Mouse (Mus musculus) midbrain, embryonic 15.5 days (tissue): ENCODE data around the gene Mgat4a. TPM values are rescaled to one million over a fixed set of nuclear protein-coding genes. Genes with fewer than 3 reads are reported as not detected.
"Not testable (repeated sequence)": the region's sequence is repeated elsewhere in the genome, so short reads cannot be mapped to it uniquely, and the experiment has no call there.

Source experiments
- ATAC-seq: fragments of 200-750 bp; cut with Nextera tagmentation; replicated peaks from 2 replicates; pipeline ENCODE4 v1.8.0; 2017; ENCODE audit warnings: moderate TSS enrichment
- H3K27ac ChIP-seq: fragments of 300-500 bp; sonication (generic); 2 replicates; pipeline ENCODE4 v1.5.1; 2015; ENCODE audit warnings: mild to moderate bottlenecking, inconsistent platforms
- H3K27me3 ChIP-seq: fragments of 300-500 bp; sonication (generic); replicated peaks from 2 replicates; pipeline ENCODE4 v1.6.1; 2015; ENCODE audit warnings: inconsistent platforms
- H3K36me3 ChIP-seq: fragments of 300-500 bp; sonication (generic); replicated peaks from 2 replicates; pipeline ENCODE4 v1.6.1; 2015; ENCODE audit warnings: inconsistent platforms
- H3K4me1 ChIP-seq: fragments of 300-500 bp; sonication (generic); 2 replicates; pipeline ENCODE4 v1.6.1; 2015; ENCODE audit warnings: inconsistent platforms
- H3K4me2 ChIP-seq: fragments of 300-500 bp; sonication (generic); 2 replicates; pipeline ENCODE4 v1.6.1; 2015; ENCODE audit warnings: inconsistent platforms, mild to moderate bottlenecking, moderate library complexity
- H3K4me3 ChIP-seq: fragments of 300-500 bp; sonication (generic); 2 replicates; pipeline ENCODE4 v1.5.1; 2015; ENCODE audit warnings: mild to moderate bottlenecking, inconsistent platforms
- H3K9ac ChIP-seq: fragments of 300-500 bp; sonication (generic); 2 replicates; pipeline ENCODE4 v1.6.1; 2015; ENCODE audit warnings: mild to moderate bottlenecking, inconsistent platforms
- H3K9me3 ChIP-seq: fragments of 300-500 bp; sonication (generic); 2 replicates; pipeline ENCODE4 v1.6.1; 2016; ENCODE audit warnings: inconsistent platforms
- WGBS: fragments of 180-500 bp; shearing (Covaris S2); methylation state at CpG from one replicate; pipeline ENCODE4 v1.1.7; 2015; ENCODE audit warnings: mixed read lengths; 5-methylcytosine and 5-hydroxymethylcytosine counted together
- polyA plus RNA-seq: library from polyadenylated mRNA; unstranded; fragments of >200 nt; fragmentation: Nextera tagmentation; extraction: Ambion mirVana; gene quantifications from 2 replicates; pipeline ENCODE4 v1.2.1, GENCODE M21; 2015

The Mgat4a gene
- polyA plus RNA-seq, 1 experiment from 2014 or later: 11.9 TPM

DNA sequence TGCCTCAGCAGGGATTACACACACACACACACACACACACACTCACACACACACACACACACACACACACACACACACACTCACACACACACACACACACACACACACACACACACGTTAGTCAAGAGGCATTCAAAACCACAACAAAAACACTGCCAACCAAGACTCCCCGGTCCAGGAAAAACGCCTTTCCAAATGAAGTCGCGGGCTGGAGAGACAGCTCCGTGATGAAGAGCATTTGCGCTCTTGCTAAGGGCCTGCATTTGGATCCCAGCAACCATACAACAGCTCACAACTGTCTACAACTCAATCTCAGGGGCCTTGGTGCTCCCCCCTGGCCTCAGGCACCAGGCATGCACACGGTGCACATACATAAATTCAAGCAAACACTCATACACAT lies 10.8 kb downstream of the Mgat4a start:
- ATAC-seq: no peak
- H3K27ac ChIP-seq: 0 out of 2 replicates have a peak overlapping the region, but pooled peaks have one; percentile 34
- 67% methylated on average over 8 of the region's 8 CpGs for WGBS

DNA sequence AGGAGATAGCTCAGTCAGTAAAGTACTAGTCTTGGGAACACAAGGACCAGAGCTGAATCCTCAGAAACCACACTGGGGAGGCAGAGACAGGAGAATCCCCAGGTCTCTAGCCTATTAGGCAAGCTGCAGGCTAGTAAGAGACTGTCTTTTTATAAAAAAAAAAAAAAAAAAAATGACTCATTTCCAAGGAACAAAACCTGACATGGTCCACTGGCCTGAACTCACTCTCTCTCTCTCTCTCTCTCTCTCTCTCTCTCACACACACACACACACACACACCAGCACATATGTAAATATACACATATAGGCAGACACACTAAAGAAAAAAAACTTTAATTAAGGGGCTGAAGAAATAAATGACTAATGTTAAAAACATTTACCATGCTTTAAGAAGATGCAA lies 14.6 kb downstream of the Mgat4a start:
- Histone ChIP-seq H3K9ac (no peak overlapping the region), H3K4me2 (no peak overlapping the region), H3K27me3 (no peaks in the 10 kb centered on the region), H3K27ac (no peak overlapping the region), H3K4me3 (no peak overlapping the region), H3K9me3 (no peaks in the 10 kb centered on the region), H3K36me3 (no peaks in the 10 kb centered on the region), H3K4me1 (0 out of 2 replicates have a peak, but pooled peaks cover 3% of the 10 kb centered on the region)
- ATAC-seq: no peak

More for the DNA sequence above, 10.8 kb downstream of the Mgat4a start:
- Histone ChIP-seq H3K4me2 (no peak overlapping the region), H3K4me3 (no peak overlapping the region), H3K9ac (no peak overlapping the region), H3K27me3 (no peaks in the 10 kb centered on the region), H3K4me1 (0 out of 2 replicates have a peak, but pooled peaks cover 6% of the 10 kb centered on the region), H3K36me3 (no peaks in the 10 kb centered on the region), H3K9me3 (no peaks in the 10 kb centered on the region)

DNA sequence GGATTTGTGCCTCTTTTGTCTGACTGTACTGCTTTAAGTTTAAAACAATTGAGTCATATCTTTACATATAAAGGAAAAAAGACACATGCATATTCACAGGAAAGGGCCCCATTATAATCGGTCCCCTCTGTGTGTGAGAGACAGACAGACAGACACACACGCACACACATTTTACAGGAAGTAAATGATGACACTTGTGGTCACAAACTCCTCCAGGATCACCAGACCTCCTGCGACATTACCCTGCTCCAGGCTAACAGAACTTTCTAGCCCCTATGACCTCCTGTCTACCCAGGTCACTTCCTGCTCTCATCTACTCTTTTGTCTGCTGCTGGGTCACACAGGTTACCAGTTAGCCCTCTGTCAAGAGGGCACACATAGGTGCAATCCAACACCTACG lies 16.1 kb downstream of the Mgat4a start:
- ATAC-seq: no peak

DNA sequence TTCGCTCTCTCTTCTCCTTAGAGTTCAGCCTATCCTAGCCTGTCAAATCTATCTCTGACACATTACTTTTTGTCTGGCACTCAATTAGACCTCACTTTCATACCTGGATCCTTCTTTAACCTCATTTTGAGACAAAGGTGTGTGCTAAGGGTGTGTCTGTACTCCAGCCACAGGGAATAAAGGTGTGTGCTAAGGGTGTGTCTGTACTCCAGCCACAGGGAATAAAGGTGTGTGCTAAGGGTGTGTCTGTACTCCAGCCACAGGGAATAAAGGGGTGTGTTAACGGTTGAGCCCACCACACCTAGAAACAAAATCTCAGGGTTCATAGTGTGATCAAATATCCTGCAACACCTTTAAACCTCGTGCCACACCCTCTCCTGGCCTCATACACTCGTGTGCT lies 16.7 kb downstream of the Mgat4a start:
- not testable (repeated sequence) for H3K4me2 ChIP-seq, H3K4me1 ChIP-seq, H3K9ac ChIP-seq, H3K27ac ChIP-seq, H3K27me3 ChIP-seq, H3K9me3 ChIP-seq, ATAC-seq, H3K4me3 ChIP-seq, H3K36me3 ChIP-seq
- 93% methylated on average over 4 of the region's 4 CpGs for WGBS

More for the DNA sequence above, 16.1 kb downstream of the Mgat4a start:
- Histone ChIP-seq H3K4me1 (no peaks in the 10 kb centered on the region), H3K9ac (no peak overlapping the region), H3K4me3 (no peak overlapping the region), H3K27ac (no peak overlapping the region), H3K27me3 (no peaks in the 10 kb centered on the region), H3K36me3 (no peaks in the 10 kb centered on the region), H3K9me3 (no peaks in the 10 kb centered on the region), H3K4me2 (no peak overlapping the region)
- WGBS: 90% methylated on average over 4 of the region's 4 CpGs

DNA sequence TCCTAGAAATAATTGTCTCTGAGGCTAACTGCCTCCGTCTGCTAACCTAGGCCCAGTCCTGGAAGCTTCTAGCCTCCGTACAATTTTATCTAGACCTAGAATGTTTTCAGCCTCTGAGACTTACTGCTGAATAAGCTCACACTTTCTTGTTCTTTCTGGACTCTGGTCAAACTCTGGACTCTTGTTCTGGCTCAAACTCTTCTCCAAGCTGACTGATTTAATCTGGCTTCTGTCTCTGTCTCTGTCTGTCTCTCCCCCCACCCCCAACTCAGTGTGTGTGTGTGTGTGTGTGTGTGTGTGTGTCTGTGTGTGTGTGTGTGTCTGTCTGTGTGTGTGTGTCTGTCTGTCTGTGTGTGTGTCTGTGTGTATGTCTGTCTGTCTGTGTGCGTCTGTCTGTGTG lies 17.3 kb downstream of the Mgat4a start:
- H3K9ac ChIP-seq, H3K4me1 ChIP-seq, H3K36me3 ChIP-seq, H3K27me3 ChIP-seq, H3K4me2 ChIP-seq, H3K4me3 ChIP-seq, H3K9me3 ChIP-seq, ATAC-seq, H3K27ac ChIP-seq: not testable (repeated sequence)
- WGBS: 95% methylated on average over 3 of the region's 3 CpGs

DNA sequence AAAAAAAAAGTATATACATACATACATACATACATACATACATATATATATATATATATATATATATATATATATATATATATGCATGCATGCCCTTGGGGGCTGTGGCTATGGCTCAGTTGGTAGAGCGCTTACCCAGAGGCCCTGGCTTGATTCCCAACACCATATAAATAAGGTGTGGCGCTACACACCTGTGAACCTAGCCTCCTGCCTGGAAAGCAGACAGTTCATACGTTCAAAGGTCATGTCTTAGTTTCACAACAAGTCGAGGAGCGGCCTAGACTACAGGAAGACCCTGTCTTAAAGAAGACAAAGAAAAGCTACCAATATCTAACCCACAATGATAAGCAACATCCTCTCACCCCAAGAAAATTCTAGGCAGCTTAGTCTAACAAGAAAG lies 18.7 kb downstream of the Mgat4a start:
- Histone ChIP-seq H3K9ac (no peak overlapping the region), H3K9me3 (no peaks in the 10 kb centered on the region), H3K36me3 (no peaks in the 10 kb centered on the region), H3K27ac (no peak overlapping the region), H3K4me1 (no peaks in the 10 kb centered on the region), H3K4me3 (no peak overlapping the region), H3K27me3 (no peaks in the 10 kb centered on the region), H3K4me2 (no peak overlapping the region)
- no peak for ATAC-seq
- 93% methylated on average over 5 of the region's 5 CpGs for WGBS

DNA sequence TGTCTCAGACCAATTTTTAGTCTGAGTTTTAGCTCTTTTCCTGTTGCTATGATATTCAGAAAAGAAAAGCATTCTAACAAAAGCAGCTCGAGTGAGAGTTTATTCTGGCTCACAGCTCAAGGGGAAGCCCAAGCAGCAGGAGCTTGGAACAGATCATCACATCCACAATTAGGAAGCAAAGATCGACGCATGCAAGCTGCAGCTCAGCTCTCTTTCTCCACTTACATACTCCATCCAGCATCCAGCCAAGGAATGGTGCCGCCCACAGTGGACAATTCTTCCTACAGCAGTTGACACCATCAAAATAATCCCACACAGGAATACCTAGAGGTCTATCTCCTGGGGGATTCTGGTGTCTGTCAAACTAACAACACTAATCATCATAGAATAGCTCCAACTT lies 22.0 kb downstream of the Mgat4a start:
- Histone ChIP-seq H3K9ac (no peak overlapping the region), H3K27me3 (no peaks in the 10 kb centered on the region), H3K27ac (no peak overlapping the region), H3K36me3 (no peaks in the 10 kb centered on the region), H3K4me2 (no peak overlapping the region), H3K4me3 (no peak overlapping the region), H3K4me1 (no peaks in the 10 kb centered on the region), H3K9me3 (no peaks in the 10 kb centered on the region)
- 91% methylated on average over 4 of the region's 4 CpGs for WGBS
- no peak for ATAC-seq

DNA sequence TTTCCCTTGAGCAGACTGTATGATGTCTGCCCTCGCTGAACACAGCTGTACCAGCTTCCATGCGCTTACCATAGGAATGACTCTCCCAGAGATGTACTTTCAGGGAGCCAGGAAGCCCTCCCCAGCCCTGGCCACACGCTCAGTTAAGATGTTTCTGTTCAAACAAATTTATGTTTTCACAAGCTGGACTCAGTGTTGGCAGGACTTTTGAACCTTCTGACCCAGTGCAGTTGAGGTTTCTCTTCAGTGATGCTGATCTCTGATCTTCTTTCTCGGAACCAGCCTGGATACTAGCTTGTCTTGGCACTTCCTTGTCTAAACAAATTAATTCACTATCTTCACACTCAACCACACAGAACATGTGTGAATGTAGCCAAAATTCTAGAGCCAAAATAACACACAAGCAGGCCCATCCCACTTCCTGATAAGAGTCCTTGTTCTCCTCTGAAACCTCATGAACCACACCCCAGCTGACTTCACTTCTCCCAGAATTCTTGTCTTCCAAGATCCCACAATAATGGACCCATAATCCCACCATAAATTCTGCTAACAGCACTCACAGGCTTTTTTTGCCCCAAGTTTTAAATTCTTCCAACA lies 22.6 kb downstream of the Mgat4a start:
- H3K4me1 ChIP-seq: peaks cover 3% of the 10 kb centered on the region
- H3K9me3 ChIP-seq: no peaks in the 10 kb centered on the region
- no peaks in the 10 kb centered on the region for H3K36me3 ChIP-seq
- no peak overlapping the region for H3K4me2 ChIP-seq
- 82% methylated on average over 4 of the region's 4 CpGs for WGBS
- H3K27ac ChIP-seq: no peak overlapping the region
- ATAC-seq: no peak
- no peak overlapping the region for H3K4me3 ChIP-seq
- H3K9ac ChIP-seq: no peak overlapping the region
- H3K27me3 ChIP-seq: no peaks in the 10 kb centered on the region

DNA sequence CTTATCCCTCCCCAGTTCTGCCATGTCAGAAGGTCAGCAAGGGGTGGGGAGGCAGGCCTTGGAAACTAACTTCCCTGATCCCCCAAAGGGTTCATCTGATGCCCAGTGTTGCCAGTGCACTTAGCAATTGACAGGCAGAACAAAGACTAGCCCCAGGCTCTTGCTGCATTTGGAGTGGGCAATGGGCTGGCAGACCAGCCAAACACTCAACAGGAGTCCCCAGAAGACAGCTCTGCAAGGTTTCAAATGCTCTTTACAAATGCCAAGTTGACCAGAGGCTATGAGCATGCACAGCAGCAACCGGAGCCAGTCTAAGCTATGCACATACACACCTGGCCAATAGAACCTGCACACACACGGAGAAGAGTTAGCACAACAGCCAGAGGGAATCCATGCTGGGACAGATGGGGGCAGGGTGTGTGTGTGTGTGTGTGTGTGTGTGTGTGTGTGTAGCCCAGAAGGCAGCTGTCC lies 27.8 kb downstream of the Mgat4a start:
- H3K4me3 ChIP-seq: no peak overlapping the region
- H3K4me2 ChIP-seq: no peak overlapping the region
- H3K36me3 ChIP-seq: no peaks in the 10 kb centered on the region
- no peaks in the 10 kb centered on the region for H3K9me3 ChIP-seq
- peaks cover 20% of the 10 kb centered on the region for H3K4me1 ChIP-seq
- H3K9ac ChIP-seq: no peak overlapping the region
- peak overlapping the region; percentile 65 for H3K27ac ChIP-seq
- H3K27me3 ChIP-seq: no peaks in the 10 kb centered on the region
- WGBS: 66% methylated on average over 2 of the region's 2 CpGs
- ATAC-seq: peak; percentile 58; the same call in 1 of the 2 replicates

DNA sequence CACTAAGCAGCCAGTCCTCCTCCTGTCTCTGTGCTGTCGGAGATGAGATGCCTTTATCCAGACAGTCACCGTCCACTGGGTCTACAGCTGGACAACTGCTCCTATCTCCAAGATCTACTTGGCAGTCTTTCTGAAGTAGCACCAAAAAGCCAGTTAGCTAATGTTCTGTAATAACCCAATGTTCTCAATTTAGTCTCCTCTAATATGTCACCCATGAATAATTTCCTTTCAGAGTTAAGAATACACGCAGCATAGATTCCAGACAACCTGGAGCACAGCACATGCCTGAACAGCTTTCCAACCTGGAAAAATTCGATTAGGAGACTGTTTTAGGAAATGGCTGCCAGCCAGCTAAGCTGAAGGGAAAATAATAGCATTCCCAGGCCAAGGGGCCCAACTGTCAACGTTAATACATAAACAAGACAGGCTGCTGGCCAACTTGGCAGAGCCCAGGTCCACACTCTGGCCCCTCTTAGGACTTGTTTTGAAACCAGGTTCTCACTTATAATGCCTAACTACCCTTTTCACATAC lies 28.6 kb downstream of the Mgat4a start:
- Histone ChIP-seq H3K4me2 (no peak overlapping the region), H3K9me3 (no peaks in the 10 kb centered on the region), H3K4me1 (peaks cover 20% of the 10 kb centered on the region), H3K27ac (peak overlapping the region; percentile 65), H3K36me3 (no peaks in the 10 kb centered on the region), H3K27me3 (no peaks in the 10 kb centered on the region), H3K4me3 (no peak overlapping the region), H3K9ac (no peak overlapping the region)
- WGBS: 29% methylated on average over 5 of the region's 5 CpGs
- ATAC-seq: 0 out of 2 replicates have a peak, but pooled peaks have one; percentile 49

DNA sequence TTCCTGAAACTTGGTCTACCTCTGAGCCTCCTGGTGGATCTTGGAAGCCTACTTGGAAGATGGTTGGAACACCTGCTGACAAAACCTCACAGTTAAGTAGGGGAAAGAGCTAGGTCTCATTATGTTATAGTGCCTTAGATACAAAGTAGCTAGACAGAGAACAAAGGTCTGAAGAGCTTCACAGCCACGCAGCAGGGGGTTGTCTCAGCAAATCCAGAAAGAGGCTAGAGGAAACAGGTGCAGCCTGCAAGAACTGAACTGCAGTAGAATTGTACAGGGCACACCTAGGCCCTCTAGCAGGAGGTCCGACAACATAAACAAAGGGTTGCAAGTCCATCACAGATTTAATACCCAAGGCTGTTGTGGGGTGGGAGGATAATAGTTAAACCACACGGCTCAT lies 30.6 kb downstream of the Mgat4a start:
- Histone ChIP-seq H3K27ac (no peak overlapping the region), H3K9ac (no peak overlapping the region), H3K4me1 (peaks cover 20% of the 10 kb centered on the region), H3K4me3 (no peak overlapping the region), H3K9me3 (no peaks in the 10 kb centered on the region; the same call in 1 of the 2 replicates), H3K4me2 (no peak overlapping the region), H3K27me3 (no peaks in the 10 kb centered on the region), H3K36me3 (no peaks in the 10 kb centered on the region)
- no peak for ATAC-seq
- WGBS: 73% methylated on average over 3 of the region's 3 CpGs

DNA sequence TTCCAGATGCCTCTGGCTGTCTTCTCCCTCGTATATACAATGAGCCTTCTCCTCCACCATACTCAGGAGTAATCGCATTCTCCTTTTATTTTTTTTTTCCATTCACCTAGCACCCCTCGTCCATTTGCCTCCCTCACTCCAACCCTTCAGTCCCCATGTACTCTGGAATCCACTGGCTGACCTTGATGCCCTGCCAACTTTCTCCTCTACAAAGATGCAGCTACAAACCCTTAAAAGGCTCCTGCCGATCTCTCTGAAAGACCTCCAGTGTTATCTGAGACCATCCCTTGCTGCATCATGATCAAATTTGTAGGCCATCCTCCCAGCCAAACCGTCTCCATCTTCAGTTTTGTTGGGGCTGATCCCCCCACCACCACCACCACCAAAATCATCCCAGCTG lies 31.4 kb downstream of the Mgat4a start:
- Histone ChIP-seq H3K27me3 (no peaks in the 10 kb centered on the region), H3K27ac (no peak overlapping the region), H3K4me3 (no peak overlapping the region), H3K4me2 (no peak overlapping the region), H3K9me3 (no peaks in the 10 kb centered on the region; the same call in 1 of the 2 replicates), H3K9ac (no peak overlapping the region), H3K4me1 (peaks cover 20% of the 10 kb centered on the region), H3K36me3 (no peaks in the 10 kb centered on the region)
- no peak for ATAC-seq
- WGBS: 85% methylated on average over 5 of the region's 5 CpGs

DNA sequence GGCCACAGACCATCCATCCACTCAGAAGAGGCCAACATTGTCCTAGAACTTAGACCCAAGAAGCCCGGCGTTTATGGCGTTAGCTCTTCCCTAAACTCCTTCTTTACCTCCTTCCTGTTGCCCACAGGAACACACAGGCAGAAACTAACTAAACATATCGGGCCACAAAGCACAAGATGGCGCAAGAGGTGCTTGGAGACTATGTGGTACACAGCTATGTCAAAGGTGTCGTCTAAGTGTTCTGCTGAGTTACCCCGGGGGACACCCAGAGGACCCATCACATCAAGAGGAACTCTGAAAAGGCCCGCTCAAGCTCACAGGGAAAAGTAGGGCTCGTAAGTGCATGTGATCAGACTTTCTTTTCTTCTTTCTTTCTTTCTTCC lies 35.5 kb downstream of the Mgat4a start:
- Histone ChIP-seq H3K4me2 (no peak overlapping the region), H3K36me3 (no peaks in the 10 kb centered on the region), H3K27ac (no peak overlapping the region), H3K9me3 (no peaks in the 10 kb centered on the region; the same call in 1 of the 2 replicates), H3K4me1 (no peaks in the 10 kb centered on the region), H3K27me3 (0 out of 2 replicates have a peak, but pooled peaks cover 8% of the 10 kb centered on the region), H3K9ac (no peak overlapping the region), H3K4me3 (no peak overlapping the region)
- no peak for ATAC-seq
- WGBS: 94% methylated on average over 9 of the region's 9 CpGs
